Mouse (Mus musculus) G1E-ER4 (cell line): Measurements from ENCODE around the gene Gm525. TPM values are rescaled to one million over a fixed set of nuclear protein-coding genes. Genes with fewer than 3 reads are reported as not detected.

Source experiments
- GATA1 ChIP-seq: IDR thresholded peaks from one replicate; pipeline ENCODE4 v1.8.0; 2012; ENCODE audit warnings: low read length, inconsistent platforms
- polyA plus RNA-seq: library from polyadenylated mRNA; stranded (reverse); fragments of >175 nt; gene quantifications from 2 replicates; pipeline ENCODE4 v1.2.3, GENCODE M21; 2012

The Gm525 gene
- polyA plus RNA-seq, result not detected in 2 replicates

- no peak for TF ChIP-seq GATA1
Measured at GRCm38 (mm10) chr11:89073541-89073940, at the start of gene Gm525. Gene Gm525, plus strand, starts transcription at chr11:89073841.

- no peak for TF ChIP-seq GATA1
Measured at GRCm38 (mm10) chr11:89024181-89024881, 49.3 kb upstream of the Gm525 start.

GRCm38 (mm10) chr11:89025603-89026002 lies 48.0 kb upstream of the Gm525 start:
- TF ChIP-seq GATA1, result no peak

GRCm38 (mm10) chr11:89026117-89026516 lies 47.5 kb upstream of the Gm525 start:
- TF ChIP-seq GATA1, result no peak

GRCm38 (mm10) chr11:89027955-89028361 lies 45.7 kb upstream of the Gm525 start:
- TF ChIP-seq GATA1, result no peak

GRCm38 (mm10) chr11:89028871-89029405 lies 44.7 kb upstream of the Gm525 start:
- peak; percentile 78 for TF ChIP-seq GATA1

GRCm38 (mm10) chr11:89030552-89030951 lies 43.1 kb upstream of the Gm525 start:
- TF ChIP-seq GATA1, result no peak

- no peak for TF ChIP-seq GATA1
Measured at GRCm38 (mm10) chr11:89031189-89031588, 42.5 kb upstream of the Gm525 start.

GRCm38 (mm10) chr11:89034592-89034991 lies 39.0 kb upstream of the Gm525 start:
- TF ChIP-seq GATA1, result no peak

GRCm38 (mm10) chr11:89035552-89035951 lies 38.1 kb upstream of the Gm525 start:
- no peak for TF ChIP-seq GATA1

- TF ChIP-seq GATA1, result no peak
Measured at GRCm38 (mm10) chr11:89038496-89038895, 35.1 kb upstream of the Gm525 start.

GRCm38 (mm10) chr11:89039325-89039724 lies 34.3 kb upstream of the Gm525 start:
- no peak for TF ChIP-seq GATA1

- no peak for TF ChIP-seq GATA1
Measured at GRCm38 (mm10) chr11:89043046-89043445, 30.6 kb upstream of the Gm525 start.

GRCm38 (mm10) chr11:89046021-89046420 lies 27.6 kb upstream of the Gm525 start:
- no peak for TF ChIP-seq GATA1

- TF ChIP-seq GATA1, result no peak
Measured at GRCm38 (mm10) chr11:89051767-89052166, 21.9 kb upstream of the Gm525 start.

- no peak for TF ChIP-seq GATA1
Measured at GRCm38 (mm10) chr11:89055931-89056690, 17.5 kb upstream of the Gm525 start.
